ENCODE assay signal across 21 mouse cellular contexts in genomic region chr13:110601352-110601751, GRCm38 (mm10).
DNase-seq lines count a peak whose midpoint lies in the region; ATAC-seq and TF ChIP-seq lines count a peak whose summit lies in the region.
"Had no signal": no experiment of that assay in that cellular context is flagged by ENCODE, and none has a peak within 500 bp of the region (broad histone marks: within the 10 kb centered on the region; RNA-seq: fewer than 3 reads in every experiment).

No protein-coding gene starts in this region.

- TF ChIP-seq EP300 in liver, postnatal 0 days (IDR thresholded peaks at IDR 0.05; ENCODE audit: low read depth) = no peak

- no peak overlapping the region for H3K9ac ChIP-seq in heart, embryonic 13.5 days
- no peak overlapping the region for H3K9ac ChIP-seq in liver, postnatal 0 days (replicated peaks)
- no peak overlapping the region for H3K9ac ChIP-seq in embryonic facial prominence, embryonic 15.5 days
- H3K9ac ChIP-seq: heart, embryonic 12.5 days; hindbrain, embryonic 12.5 days; kidney, embryonic 15.5 days; lung, embryonic 15.5 days; neural tube, embryonic 12.5 days had no signal

- ATAC-seq in heart, embryonic 13.5 days (ENCODE audit: extremely low read depth, insufficient number of reproducible peaks, low FRiP score, low TSS enrichment) = no peak
- ATAC-seq in liver, postnatal 0 days = peak; percentile 56; the same call in 1 of the 2 replicates
- peak; percentile 60; the same call in 1 of the 2 replicates for ATAC-seq in embryonic facial prominence, embryonic 15.5 days (ENCODE audit: insufficient number of reproducible peaks, low FRiP score, low TSS enrichment, low read depth)
- ATAC-seq: forebrain, embryonic 14.5 days; inflammation-experienced regulatory T-cells, adult 6 months had no signal

- TF ChIP-seq CTCF in liver, postnatal 0 days (IDR thresholded peaks at IDR 0.05; ENCODE audit: low read depth) = no peak
- no peak for TF ChIP-seq CTCF in gastrocnemius, adult 2 months (IDR thresholded peaks at IDR 0.05)

- no peaks in the 10 kb centered on the region for H3K9me3 ChIP-seq in heart, embryonic 13.5 days
- H3K9me3 ChIP-seq in liver, postnatal 0 days (ENCODE audit: low read length) = no peaks in the 10 kb centered on the region
- H3K9me3 ChIP-seq in embryonic facial prominence, embryonic 15.5 days (replicated peaks) = no peaks in the 10 kb centered on the region
- H3K9me3 ChIP-seq: heart, embryonic 12.5 days; hindbrain, embryonic 12.5 days; kidney, embryonic 15.5 days; lung, embryonic 15.5 days; midbrain, embryonic 10.5 days; neural tube, embryonic 12.5 days had no signal

- 0 out of 2 replicates have a peak overlapping the region, but pooled peaks have one; percentile 32 for H3K27ac ChIP-seq in heart, embryonic 13.5 days (replicated peaks)
- H3K27ac ChIP-seq in liver, postnatal 0 days (ENCODE audit: low read depth) = peak overlapping the region; percentile 40; the same call in 1 of the 2 replicates
- H3K27ac ChIP-seq in embryonic facial prominence, embryonic 15.5 days (replicated peaks) = no peak overlapping the region
- no peak overlapping the region for H3K27ac ChIP-seq in gastrocnemius, adult 2 months
- H3K27ac ChIP-seq: hindbrain, embryonic 12.5 days; kidney, embryonic 15.5 days; lung, embryonic 15.5 days; midbrain, embryonic 10.5 days; neural tube, embryonic 12.5 days had no signal

- H3K27me3 ChIP-seq in heart, embryonic 13.5 days (replicated peaks) = no peaks in the 10 kb centered on the region
- no peaks in the 10 kb centered on the region for H3K27me3 ChIP-seq in liver, postnatal 0 days (ENCODE audit: insufficient read depth, low read length)
- no peaks in the 10 kb centered on the region for H3K27me3 ChIP-seq in embryonic facial prominence, embryonic 15.5 days
- H3K27me3 ChIP-seq: heart, embryonic 12.5 days; hindbrain, embryonic 12.5 days; kidney, embryonic 15.5 days; lung, embryonic 15.5 days; neural tube, embryonic 12.5 days had no signal

- H3K4me1 ChIP-seq in heart, embryonic 13.5 days = peaks cover 16% of the 10 kb centered on the region
- no peaks in the 10 kb centered on the region for H3K4me1 ChIP-seq in liver, postnatal 0 days (ENCODE audit: insufficient read depth)
- H3K4me1 ChIP-seq in embryonic facial prominence, embryonic 15.5 days = no peaks in the 10 kb centered on the region
- H3K4me1 ChIP-seq: hindbrain, embryonic 12.5 days; midbrain, embryonic 10.5 days; neural tube, embryonic 12.5 days had no signal

- WGBS in heart, embryonic 13.5 days = 28% methylated on average over 5 of the region's 5 CpGs
- WGBS in liver, postnatal 0 days (ENCODE audit: insufficient replicate concordance) = 68% methylated on average over 5 of the region's 5 CpGs
- WGBS in embryonic facial prominence, embryonic 15.5 days = 55% methylated on average over 5 of the region's 5 CpGs

- no peaks in the 10 kb centered on the region for H3K36me3 ChIP-seq in heart, embryonic 13.5 days
- H3K36me3 ChIP-seq in liver, postnatal 0 days (replicated peaks; ENCODE audit: insufficient read depth, low read length) = no peaks in the 10 kb centered on the region
- no peaks in the 10 kb centered on the region for H3K36me3 ChIP-seq in embryonic facial prominence, embryonic 15.5 days
- H3K36me3 ChIP-seq: heart, embryonic 12.5 days; hindbrain, embryonic 12.5 days; kidney, embryonic 15.5 days; lung, embryonic 15.5 days; midbrain, embryonic 10.5 days; neural tube, embryonic 12.5 days had no signal

- intact Hi-C loops in heart, postnatal 25 days (cut with DNase I) = no loop called here
- intact Hi-C loops in gastrocnemius, adult 2 months (cut with DNase I) = no loop called here

- H3K4me2 ChIP-seq in heart, embryonic 13.5 days = no peak overlapping the region
- H3K4me2 ChIP-seq in liver, postnatal 0 days (ENCODE audit: low read depth, low read length) = no peak overlapping the region
- H3K4me2 ChIP-seq in embryonic facial prominence, embryonic 15.5 days (replicated peaks) = no peak overlapping the region
- H3K4me2 ChIP-seq: heart, embryonic 12.5 days; hindbrain, embryonic 12.5 days; kidney, embryonic 15.5 days; lung, embryonic 15.5 days; neural tube, embryonic 12.5 days had no signal

- no peak overlapping the region for H3K4me3 ChIP-seq in heart, embryonic 13.5 days
- no peak overlapping the region for H3K4me3 ChIP-seq in liver, postnatal 0 days (ENCODE audit: low read depth, low read length)
- no peak overlapping the region for H3K4me3 ChIP-seq in embryonic facial prominence, embryonic 15.5 days (replicated peaks)
- H3K4me3 ChIP-seq in gastrocnemius, adult 2 months = no peak overlapping the region
- H3K4me3 ChIP-seq: heart, embryonic 12.5 days; hindbrain, embryonic 12.5 days; kidney, embryonic 15.5 days; lung, embryonic 15.5 days; midbrain, embryonic 10.5 days; neural tube, embryonic 12.5 days had no signal

- no peak for DNase-seq in heart, postnatal 25 days (ENCODE audit: low spot score)
- DNase-seq in liver, postnatal 0 days = no peak
- DNase-seq in liver (no peak), 3T3-L1 (ENCODE audit: low read depth, low spot score) (peak; percentile 55)
- no peak for DNase-seq in gastrocnemius, adult 2 months
- DNase-seq in spleen, postnatal 4 days (ENCODE audit: low spot score in 2 of 2) = no peak
- DNase-seq: adrenal gland, postnatal 36 days; cerebellum, adult 9-10 months; gastrocnemius, postnatal 36 days; left cerebral cortex, postnatal 4 days; thymus, adult 18-20 months had no signal

Comparison
In these comparisons a context has a peak if more than half of its experiments do, and no peak if none do; other contexts are left out.
1. H3K27ac ChIP-seq: peak in heart, embryonic 13.5 days (single experiment) and liver, postnatal 0 days (single experiment); none in embryonic facial prominence, embryonic 15.5 days (single experiment) and gastrocnemius, adult 2 months (single experiment).